Mouse (Mus musculus): Measurements from ENCODE around the gene Tmtc3.
"Not testable (repeated sequence)": the region's sequence is repeated elsewhere in the genome, so short reads cannot be mapped to it uniquely, and the experiment has no call there.

The Tmtc3 gene

GRCm38 (mm10) chr10:100487097-100487978 lies at the start of gene Tmtc3, which contains the start of gene Cep290:
TSS of gene Tmtc3 (minus strand) at chr10:100487350.
TSS of gene Cep290 (plus strand) at chr10:100487558.
- DNase-seq (ENCODE audit: low spot score): peak; percentile 97

DNA sequence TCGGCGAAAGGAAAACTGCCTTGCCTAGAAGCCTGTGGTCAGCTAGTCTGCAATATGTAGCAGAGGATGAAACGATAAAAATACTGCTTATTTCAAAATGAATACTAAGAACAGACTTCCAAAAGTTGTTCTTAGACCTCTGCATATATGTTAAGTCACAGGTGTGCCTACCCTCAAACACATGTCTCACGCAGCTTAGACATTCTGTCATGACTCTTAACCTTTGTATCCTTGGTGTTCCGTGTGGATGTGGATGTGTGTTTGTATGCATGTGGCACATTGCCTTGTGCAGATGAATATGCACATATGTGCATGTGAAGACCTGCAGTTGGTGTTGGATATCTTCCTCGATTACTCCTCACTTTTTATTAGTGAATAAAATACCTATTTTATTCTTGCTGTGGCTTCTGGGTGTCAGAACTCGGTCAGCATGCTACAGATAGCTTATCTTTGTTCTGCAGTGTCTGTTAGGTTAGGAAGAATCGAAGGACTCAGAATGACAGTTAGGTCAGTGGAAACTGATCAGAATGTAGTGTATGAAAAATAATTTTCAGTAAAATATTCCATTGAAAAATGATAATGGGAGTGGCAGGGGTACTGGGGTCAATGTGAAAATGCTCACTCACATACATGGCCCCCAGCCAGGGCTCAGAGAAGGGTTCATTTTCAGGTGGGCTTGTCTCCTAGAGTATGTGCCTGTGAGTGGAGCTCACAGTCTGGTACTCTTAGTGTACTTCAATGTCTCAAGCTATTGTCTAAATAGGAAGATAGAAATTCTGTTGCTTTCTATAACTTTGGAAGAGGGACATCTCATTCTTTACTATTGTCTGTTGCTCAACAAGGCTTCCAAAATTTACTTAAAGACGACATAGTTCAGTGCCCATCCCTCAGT lies 37.6 kb upstream of the Tmtc3 start:
- DNase-seq (ENCODE audit: low spot score): no peak

DNA sequence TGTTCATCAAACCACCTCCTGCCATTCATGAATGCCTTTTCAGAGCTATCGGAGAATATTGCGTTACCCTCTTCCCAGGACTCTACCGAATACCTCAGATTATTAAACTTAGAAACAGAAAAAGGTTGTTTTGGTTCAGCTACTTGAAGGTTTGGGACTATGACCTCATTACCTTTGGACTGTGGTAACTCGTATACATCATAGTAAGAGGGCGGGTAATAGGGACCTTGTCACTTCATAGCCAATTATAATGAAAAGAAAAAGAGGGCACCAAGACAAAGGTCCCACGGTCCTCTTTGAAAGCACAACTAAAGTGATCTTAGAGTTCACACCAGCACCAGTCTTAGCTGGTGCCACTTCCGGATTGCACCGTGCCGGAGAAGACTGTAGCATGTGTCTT lies 35.2 kb upstream of the Tmtc3 start:
- no peak for DNase-seq (ENCODE audit: low spot score)

DNA sequence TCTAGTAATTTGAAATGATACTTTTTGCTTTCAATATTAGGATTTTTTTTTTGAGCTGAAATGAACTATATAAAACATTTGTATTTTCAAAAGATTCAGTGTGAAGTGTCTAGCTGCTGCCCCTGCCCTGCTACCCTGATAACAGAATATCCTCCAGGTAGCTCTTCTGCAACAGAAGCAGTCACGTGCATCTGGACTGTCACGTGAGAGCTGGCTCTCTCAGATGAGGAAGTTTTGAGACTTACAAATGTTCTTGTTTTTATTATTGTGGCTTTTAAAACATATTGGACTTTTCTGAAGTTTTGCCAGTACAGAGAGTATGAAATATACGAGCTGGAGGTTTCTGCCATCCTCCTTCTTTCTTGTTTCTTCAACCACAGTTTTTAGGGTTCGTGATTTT lies 34.5 kb upstream of the Tmtc3 start:
- DNase-seq (ENCODE audit: low spot score): no peak

DNA sequence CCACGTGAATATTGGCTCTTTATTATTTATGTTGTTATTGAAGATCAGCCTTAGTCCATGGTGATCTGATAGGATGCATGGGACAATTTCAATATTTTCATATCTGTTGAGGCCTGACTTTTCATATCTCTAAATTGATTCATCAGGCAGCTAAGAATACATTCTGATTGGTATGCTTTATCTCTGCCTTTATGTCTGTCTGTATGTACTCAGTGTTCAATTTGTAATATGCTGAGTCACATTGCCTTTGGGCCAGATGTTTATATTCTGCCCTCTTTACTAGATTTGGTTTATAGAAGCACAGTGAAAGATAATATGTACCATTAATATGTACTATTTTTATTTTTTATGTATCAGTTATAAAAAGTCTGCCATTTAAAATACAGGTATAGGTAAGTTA lies 21.0 kb upstream of the Tmtc3 start:
- DNase-seq (ENCODE audit: low spot score): no peak

- no peak for DNase-seq (ENCODE audit: low spot score)
These were observed 11.2 kb upstream of the Tmtc3 start for GRCm38 (mm10) chr10:100498309-100498708.

DNA sequence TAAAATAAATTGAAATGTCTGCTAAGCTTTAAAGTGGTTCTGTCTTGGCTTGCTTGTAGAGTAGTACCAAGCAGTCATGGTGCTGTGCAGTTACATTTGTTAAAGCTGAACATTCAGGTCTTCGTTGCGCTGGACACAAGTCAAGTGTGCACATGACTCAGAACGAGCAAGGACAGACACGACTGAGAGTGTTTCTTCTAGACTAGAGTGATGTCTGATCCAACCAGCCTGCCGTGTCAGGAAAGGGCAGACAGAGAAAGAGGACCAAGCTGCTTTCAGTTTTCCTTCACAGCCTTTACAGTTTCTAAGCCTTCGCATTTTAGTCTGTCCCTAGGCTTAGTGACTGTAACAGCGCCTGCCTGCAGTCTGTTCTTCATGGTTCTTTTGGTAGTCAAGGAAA lies 4.8 kb upstream of the Tmtc3 start:
- DNase-seq (ENCODE audit: low spot score): peak; percentile 46

DNA sequence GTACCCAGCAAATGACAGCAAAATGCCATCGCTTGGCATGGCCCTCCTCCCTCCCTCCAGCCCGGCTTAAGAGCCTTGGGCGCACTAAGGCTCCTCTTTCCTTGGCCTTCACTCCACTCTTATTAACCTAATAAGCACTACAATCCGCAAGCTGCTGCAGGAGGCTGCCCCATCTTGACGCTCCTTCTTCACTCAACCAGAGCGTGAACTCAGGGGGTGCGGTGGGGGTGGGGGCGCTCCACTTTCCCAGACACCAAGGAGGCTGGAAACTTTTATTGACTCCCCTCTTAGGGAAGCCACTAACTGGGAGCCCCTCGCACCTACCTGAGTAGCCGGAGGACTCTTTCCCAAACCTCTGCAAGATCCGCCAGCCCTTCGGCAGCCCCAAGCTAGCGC lies 451 bp downstream of the Tmtc3 start:
- peak; percentile 1 for DNase-seq (ENCODE audit: low spot score)

GRCm38 (mm10) chr10:100479538-100479937 lies 7.6 kb downstream of the Tmtc3 start:
- no peak for DNase-seq (ENCODE audit: low spot score)

GRCm38 (mm10) chr10:100475040-100475439 lies 12.1 kb downstream of the Tmtc3 start:
- DNase-seq (ENCODE audit: low spot score): no peak

DNA sequence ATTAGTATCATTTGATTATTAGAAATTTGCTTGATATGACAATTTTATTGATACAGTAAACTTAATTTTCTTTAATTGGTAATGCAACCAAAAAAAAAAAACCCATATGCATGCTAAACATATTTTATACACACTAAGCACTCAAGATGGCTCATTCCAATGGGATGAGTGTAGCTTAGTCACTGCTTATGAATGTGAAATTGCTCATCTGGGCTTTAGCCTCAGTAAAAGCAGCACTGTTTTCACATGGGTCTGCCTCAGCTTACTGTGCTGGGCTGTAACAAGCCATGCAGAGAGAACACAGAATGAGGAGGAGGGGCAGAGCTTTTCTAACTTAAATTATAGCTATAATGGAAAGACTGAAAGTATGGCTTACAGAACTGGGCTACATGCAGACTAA lies 26.6 kb downstream of the Tmtc3 start:
- no peak for DNase-seq (ENCODE audit: low spot score)

DNA sequence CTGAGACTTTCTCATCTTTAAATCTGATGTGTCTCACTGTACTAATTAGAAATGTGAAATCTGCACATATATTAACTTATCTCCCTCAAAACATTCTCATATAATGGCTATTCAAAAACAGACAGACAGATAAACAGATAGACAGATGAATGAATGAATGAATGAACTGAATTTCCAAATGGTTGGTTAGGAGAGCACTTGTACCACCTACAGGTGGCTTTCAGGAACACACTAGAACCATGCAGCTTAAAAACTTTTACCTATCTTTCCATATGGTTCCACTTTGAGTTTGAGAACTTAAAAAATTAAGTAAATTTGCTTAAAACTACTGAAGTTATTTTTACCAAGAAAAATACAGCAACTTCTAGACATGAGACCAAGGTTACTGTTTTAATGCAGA lies 37.8 kb downstream of the Tmtc3 start:
- DNase-seq (ENCODE audit: low spot score): no peak

DNA sequence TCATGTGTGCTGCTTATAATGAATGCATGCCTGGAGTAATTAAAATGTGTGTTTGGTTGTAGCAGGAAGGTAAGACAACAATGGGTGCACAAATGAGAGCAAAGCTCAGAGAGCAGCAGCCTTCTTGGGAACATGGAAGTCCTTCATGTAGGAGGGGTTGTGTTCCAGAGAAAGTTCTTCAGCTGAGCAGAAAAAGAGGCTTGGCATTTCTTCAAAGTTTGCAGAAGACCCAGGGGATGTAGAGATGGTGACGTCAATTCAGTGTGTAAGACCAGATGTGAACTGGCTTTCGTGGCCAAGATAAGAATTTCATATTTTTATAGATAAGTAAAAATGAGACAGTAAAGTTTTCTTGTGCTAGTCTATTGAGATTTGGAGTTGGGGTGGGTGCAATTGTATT lies 59.6 kb downstream of the Tmtc3 start:
- DNase-seq (ENCODE audit: low spot score): no peak

GRCm38 (mm10) chr10:100415566-100415965 lies 71.6 kb downstream of the Tmtc3 start:
- DNase-seq (ENCODE audit: low spot score): no peak

DNA sequence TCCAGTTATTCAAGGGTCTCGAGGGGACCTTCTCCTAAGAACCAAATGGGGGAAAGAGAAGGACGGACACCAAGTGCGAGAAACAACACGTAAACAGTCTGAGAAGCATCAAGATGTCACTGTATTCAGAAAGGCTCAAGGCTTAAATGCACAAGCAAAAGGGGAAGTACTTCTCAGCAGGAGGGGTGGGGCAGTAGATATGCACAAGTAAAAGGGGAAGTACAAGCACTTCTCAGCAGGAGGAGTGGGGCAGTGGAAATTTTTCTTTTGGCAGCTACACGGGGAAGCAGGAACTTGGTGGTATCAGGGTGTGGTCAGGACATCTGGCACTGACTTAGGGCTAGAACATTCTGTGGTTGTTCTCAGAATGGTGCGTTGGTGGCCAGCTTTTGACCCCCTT lies 84.8 kb downstream of the Tmtc3 start:
- not testable (repeated sequence) for DNase-seq (ENCODE audit: low spot score)
